Mouse (Mus musculus) brain, embryonic 14.5 days (tissue): Measurements from ENCODE around the gene Gm11555.

Experiments
- CTCF ChIP-seq: fragments of 200-500 bp; IDR thresholded peaks from 2 replicates; pipeline ENCODE4 v1.5.1; 2012; ENCODE audit warnings: inconsistent platforms, mild to moderate bottlenecking, moderate library complexity, borderline replicate concordance; ENCODE audit not compliant: insufficient read depth, insufficient read length; ENCODE audit errors: extremely low read depth
- POLR2A ChIP-seq: fragments of 200-500 bp; IDR thresholded peaks from 2 replicates; pipeline ENCODE4 v1.6.1; 2012; ENCODE audit warnings: mild to moderate bottlenecking, inconsistent platforms, borderline replicate concordance; ENCODE audit not compliant: poor library complexity, insufficient read depth, insufficient read length, severe bottlenecking; ENCODE audit errors: extremely low read depth

DNA sequence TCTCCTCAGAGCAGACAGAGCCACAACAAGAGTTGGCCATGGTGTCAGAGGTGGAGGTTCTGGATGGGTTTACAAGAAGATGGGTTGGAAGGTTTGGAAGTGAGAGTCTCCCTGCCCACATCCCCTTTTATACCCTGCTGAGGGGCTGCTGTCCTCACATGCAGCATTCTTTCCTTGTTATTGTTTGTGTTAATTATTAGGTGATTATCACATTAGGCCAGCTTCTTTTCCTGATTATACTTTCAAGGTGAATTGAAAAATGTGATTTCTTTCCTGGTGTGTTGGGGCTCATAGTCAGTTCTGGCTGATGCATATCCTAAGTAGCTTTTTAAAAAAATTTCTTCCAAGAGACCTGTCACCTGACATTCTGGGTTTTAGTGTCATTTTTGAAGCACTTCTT is 15.8 kb upstream of the Gm11555 start, which contains the start of gene Krtap4-6:
- TF ChIP-seq CTCF (no peak), POLR2A (no peak)
